Mouse (Mus musculus) ES-E14 (cell line): ENCODE data around the gene Mab21l2.

ENCODE experiments used
- CHD2 ChIP-seq: IDR thresholded peaks from 2 replicates; pipeline ENCODE4 v1.6.1; 2014; ENCODE audit warnings: mild to moderate bottlenecking, low read depth, low read length, inconsistent platforms
- HCFC1 ChIP-seq: IDR thresholded peaks from 2 replicates; pipeline ENCODE4 v1.6.1; 2012; ENCODE audit warnings: low read length, inconsistent platforms, borderline replicate concordance; ENCODE audit not compliant: insufficient read depth
- MAFK ChIP-seq: IDR thresholded peaks from 2 replicates; pipeline ENCODE4 v1.6.1; 2014; ENCODE audit warnings: mild to moderate bottlenecking, low read depth, low read length, inconsistent platforms; ENCODE audit not compliant: insufficient read depth
- ZC3H11A ChIP-seq: IDR thresholded peaks from 2 replicates; pipeline ENCODE4 v1.6.1; 2012; ENCODE audit warnings: low read depth, mild to moderate bottlenecking, inconsistent platforms, low read length, borderline replicate concordance
- ZNF384 ChIP-seq: IDR thresholded peaks from 2 replicates; pipeline ENCODE4 v1.6.1; 2012; ENCODE audit warnings: low read depth, low read length, inconsistent platforms

DNA sequence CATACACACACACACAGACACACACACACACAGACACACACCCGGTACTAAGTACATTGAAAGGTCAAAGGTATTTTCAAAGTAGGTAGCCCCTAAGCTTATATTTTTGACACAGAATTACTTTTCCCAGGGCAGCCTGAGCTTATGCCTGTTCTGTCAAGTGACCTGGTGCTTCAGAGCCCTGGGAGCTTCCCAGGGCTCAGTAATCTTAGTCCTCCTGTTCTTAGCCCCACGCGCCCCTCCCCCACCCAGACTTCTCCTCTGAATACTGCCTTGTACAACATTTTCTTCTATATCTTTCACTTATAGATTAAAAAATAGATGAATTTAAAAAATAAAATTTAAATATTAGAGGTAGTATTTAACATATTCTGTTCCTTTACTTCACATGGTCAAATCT lies 3.6 kb downstream of the Mab21l2 start:
- no peak for TF ChIP-seq ZC3H11A
- TF ChIP-seq ZNF384: no peak
- no peak for TF ChIP-seq HCFC1
- TF ChIP-seq MAFK: no peak
- TF ChIP-seq CHD2: no peak
